Mouse (Mus musculus) cerebellum, adult 2 months (tissue): ENCODE measurements around the gene Zfp965.
"Not testable (repeated sequence)": the region's sequence is repeated elsewhere in the genome, so short reads cannot be mapped to it uniquely, and the experiment has no call there.

ENCODE experiments used
- CTCF ChIP-seq: fragments of 200-500 bp; IDR thresholded peaks from 2 replicates; pipeline ENCODE4 v1.5.1; 2011; ENCODE audit warnings: low read depth, mild to moderate bottlenecking, control low read depth, low read length, moderate library complexity, borderline replicate concordance; ENCODE audit not compliant: insufficient read depth
- POLR2A ChIP-seq: fragments of 200-500 bp; IDR thresholded peaks from 2 replicates; pipeline ENCODE4 v1.6.1; 2011; ENCODE audit warnings: low read length, control low read depth, borderline replicate concordance; ENCODE audit not compliant: insufficient read depth

GRCm38 (mm10) chr2:175469685-175470084 is at the start of gene Zfp965:
- TF ChIP-seq CTCF, POLR2A: not testable (repeated sequence)
